Mouse (Mus musculus) gastrocnemius, postnatal 10 days (tissue): ENCODE measurements at regions not wholly inside any gene's neighbourhood (a gene's known extent, or its start where the extent isn't known, plus 50 kb on each side); places are given as distances from the start of the nearest gene placed in this dataset.
"Not testable (repeated sequence)": the region's sequence is repeated elsewhere in the genome, so short reads cannot be mapped to it uniquely, and the experiment has no call there.

Source experiments
- DNase-seq: peaks from one replicate; pipeline ENCODE4 v3.0.0; 2021; ENCODE audit warnings: mixed read lengths

GRCm38 (mm10) chr1:157048996-157049395, 59.5 kb downstream of the Tex35 start:
- DNase-seq: no peak

- no peak for DNase-seq
Measured at GRCm38 (mm10) chr1:157048201-157048923, 60.1 kb downstream of the Tex35 start.

GRCm38 (mm10) chr1:157047751-157048200, 60.7 kb downstream of the Tex35 start:
- DNase-seq: no peak

DNA sequence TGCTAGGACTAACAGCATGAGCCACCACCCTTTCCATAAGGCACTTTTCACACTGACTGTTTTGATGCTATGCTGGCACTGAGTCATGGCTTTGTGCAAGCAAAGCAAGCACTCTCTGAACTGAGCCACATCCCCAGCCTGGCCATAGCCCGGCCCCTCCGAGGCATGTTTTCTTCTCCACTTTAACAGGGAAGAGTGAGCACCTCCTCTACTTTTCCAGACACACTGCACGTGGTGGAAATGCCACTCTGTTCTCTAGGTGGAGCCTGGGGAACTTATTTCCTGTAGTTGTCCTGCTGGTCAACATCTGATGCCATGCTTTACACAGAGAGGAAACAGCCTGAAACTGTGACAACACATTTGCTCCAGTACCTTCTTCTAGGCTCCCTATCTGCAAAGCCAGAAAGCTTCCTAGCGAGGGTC, 61.7 kb downstream of the Tex35 start:
- no peak for DNase-seq

DNA sequence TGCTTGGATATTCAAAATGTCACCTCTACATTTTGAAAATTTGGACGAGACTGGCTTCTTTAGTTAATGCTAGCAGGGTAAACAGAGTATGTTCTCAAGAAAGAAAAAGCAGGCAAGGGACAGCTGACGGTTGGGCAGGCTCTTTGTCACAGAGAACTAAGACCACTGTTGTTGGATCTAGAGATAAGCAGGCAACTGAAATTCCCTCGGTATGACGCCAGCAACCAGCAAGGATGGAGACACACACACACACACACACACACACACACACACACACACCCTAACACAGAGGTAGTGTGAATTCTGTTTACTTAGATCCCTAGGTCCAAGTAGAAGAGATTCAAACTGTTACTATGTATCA, 68.7 kb downstream of the Tex35 start:
- no peak for DNase-seq

- DNase-seq: peak; percentile 31
Measured at GRCm38 (mm10) chr1:157039016-157039835, 69.3 kb downstream of the Tex35 start.

GRCm38 (mm10) chr1:157038111-157039008, 70.1 kb downstream of the Tex35 start:
- no peak for DNase-seq

DNA sequence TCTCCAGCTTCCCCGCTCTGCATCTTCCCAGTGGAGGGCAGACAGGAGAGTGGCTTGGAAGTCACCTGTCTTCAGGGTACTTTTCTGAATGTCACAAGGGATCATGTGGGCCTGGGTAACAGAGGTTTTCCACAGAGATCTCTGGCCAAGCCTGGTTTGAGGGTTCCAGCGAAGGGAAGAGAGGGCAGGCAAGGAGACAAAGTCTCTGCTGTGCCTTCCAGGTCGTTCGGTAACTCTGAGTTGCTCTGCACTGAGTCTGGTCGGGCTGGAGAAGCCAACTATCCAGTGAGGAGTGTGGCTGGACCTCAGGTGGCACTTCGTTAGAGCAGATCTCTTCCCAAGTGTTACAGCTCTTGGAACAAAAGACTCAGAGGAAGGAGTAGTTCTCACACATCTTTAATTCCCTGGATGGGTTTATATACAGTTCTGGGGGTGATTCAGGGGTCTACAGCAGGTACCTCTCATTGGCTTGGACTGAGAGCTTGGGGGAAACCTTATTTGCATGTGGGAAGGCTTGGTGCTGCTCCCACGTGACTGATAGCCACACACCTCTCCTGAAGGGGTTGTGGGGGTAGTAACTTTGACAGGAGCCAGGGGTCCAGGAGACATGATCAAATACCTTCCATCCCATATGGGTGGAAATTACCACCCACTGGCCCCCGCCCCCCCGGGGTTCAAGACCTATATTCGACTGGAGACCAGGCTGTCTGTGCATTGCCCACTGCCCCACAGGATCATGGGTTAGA, 71.1 kb downstream of the Tex35 start:
- DNase-seq: no peak

GRCm38 (mm10) chr1:157036779-157037178, 71.7 kb downstream of the Tex35 start:
- DNase-seq: no peak

DNA sequence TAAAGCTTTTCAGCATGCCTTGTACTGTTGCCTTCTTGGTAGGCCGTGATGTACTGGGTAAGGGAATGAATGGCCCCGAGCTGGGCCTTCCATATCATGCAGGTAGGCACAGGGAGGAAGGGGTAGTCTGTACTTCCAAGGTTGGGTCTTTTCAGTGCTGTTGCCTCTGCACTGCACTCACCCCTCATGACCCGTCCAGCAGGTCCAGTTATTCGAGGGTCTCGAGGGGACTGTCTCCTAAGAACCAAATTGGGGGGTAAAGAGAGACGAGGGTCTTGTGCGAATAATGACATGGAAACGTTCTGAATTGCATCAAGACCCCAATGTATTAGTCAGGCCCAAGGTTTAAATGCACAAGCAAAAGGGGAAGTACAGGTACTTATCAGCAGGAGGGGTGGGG, 73.3 kb downstream of the Tex35 start:
- DNase-seq: not testable (repeated sequence)

GRCm38 (mm10) chr1:157028682-157029081, 79.8 kb downstream of the Tex35 start:
- DNase-seq: no peak

DNA sequence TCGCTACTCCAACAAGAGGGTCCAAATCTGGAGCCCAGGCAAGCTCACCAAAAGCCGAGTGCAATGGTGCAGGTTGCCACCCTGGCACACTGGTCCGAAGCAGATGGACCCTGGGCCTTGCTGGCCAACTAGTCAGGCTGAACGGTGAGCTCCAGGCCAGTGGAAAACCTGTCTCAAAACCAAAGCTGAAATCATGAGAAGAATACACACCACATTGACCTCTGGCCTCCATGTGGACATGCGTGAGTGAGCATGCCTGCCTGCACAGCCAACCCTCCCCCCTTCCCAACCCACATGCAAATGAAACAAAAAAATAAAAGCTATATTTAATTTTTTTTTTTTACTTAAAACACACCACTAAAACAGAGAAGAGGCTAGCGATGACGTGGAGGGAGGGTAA, 80.8 kb downstream of the Tex35 start:
- DNase-seq: no peak

DNA sequence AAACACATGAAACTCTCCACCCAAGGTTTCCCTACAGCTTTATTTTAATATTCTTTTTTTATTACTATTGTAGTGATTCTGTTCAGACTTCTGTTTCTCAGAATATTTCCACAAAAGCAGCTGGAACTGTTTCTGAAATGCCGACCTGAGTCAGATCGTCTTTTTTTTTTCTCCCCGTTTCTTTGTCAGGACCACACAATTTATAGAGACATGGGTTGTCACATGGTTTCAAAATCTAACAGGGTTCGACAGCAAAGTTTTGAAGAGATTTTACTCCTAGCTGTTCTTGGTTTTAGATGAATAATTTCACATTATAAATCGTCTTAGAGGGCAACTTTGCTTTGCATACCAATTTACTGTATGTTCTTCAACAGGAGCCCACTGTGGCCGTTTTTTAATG, 84.0 kb upstream of the Ralgps2 start:
- no peak for DNase-seq

DNA sequence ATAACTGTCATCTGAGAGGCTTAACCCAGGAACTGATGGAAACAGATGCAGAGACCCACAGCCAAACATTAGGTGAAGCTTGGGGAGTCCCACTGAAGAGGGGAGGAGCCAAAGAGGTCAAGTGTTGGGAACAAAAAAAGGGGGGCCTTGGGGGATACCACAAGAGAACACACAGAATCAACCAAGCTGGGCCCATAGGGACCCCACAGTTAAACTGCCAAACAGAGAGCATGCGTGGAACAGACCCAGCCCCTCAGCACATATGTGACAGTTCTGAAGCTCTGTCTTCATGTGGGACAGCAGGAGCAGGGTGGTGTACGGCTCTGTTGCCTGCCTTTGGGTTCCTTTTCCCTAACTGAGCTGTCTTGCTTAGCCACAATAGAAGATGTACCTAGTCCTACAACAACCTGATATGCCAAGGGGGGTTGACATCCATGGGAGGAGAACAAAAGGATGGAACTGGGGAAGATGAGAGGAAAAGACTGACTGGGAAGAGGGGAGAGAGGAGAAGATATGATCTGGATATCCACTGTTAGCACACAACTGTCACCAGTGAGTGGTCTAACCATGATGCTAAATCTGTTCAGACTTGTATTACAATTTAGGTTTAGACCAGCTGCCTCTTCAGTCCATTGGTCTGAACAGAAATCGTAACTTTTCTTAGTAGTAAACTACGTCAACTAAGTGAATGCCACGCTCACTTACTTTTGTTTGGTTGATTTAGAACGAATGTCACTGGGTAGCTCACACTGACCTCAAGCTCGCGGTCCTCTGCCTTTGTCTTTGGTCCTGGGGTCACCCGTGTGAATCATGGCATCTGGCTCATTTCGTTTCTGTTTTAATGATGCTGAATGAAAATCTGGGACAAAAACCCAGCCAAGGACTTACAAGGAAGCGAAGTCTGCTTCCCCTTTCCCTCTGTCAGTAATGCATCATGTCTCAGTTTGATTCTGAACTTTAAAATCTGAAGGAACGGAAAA, 83.3 kb upstream of the Ralgps2 start:
- no peak for DNase-seq

DNA sequence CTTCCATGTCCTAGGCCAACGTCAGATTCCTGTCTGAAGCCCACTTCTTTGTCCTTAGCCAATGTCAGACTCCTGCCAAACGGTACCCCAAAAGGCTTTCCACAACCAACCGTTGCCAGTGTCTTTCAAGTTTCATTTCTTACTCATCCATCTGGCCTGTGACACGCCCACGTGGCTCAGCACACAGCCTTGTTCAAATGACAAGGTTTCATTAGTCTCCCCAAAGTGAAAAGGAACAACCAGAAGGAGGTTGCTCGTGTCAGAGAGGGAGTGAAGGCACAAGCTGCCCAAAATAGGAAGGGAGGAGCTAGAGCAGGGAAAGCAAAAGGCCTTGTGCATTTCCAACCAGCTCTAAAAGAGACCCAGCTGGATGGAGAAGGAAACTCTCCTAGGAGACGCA, 80.5 kb upstream of the Ralgps2 start:
- no peak for DNase-seq

DNA sequence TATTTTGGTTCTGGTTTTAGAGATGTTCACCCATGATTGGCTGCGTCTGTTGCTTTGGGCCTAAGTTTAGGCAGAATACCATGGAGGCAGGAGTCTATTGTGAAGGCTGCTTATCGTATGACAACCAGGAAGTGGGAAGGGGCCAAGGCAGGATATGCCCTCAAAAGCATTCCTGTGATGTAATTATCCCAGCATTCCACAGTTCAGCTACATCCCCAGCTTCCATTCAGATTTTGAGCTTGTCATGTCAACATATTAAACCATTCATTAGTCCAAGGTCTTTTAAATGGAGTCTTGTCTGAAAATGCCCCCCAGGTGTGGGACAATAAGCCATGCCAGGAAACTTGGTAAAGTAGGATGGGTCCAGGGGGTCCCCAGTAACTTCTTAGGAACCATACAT, 79.3 kb upstream of the Ralgps2 start:
- DNase-seq: no peak

- DNase-seq: no peak
Measured at GRCm38 (mm10) chr1:157017198-157017994, 78.0 kb upstream of the Ralgps2 start.

- no peak for DNase-seq
Measured at GRCm38 (mm10) chr1:157016625-157017024, 77.2 kb upstream of the Ralgps2 start.
